Mouse (Mus musculus): Measurements from ENCODE around the gene Arf5.

- TF ChIP-seq EP300 (IDR thresholded peaks at IDR 0.05; ENCODE audit: insufficient read depth, low read depth, low read length) (no peak), CTCF (IDR thresholded peaks at IDR 0.05) (no peak)
Measured at GRCm38 (mm10) chr6:28420865-28421264, 2.5 kb upstream of the Arf5 start.
